Mouse (Mus musculus): ENCODE results near the gene Dtwd1. TPM values are rescaled to one million over a fixed set of nuclear protein-coding genes. Genes with fewer than 3 reads are reported as not detected.

Gene Dtwd1
- polyA plus RNA-seq (2014; fragmentation: Illumina TruSeq; extraction: RNeasy Lipid Tissue Mini Kit (QIAGEN cat#74804); ENCODE audit: low read depth, low replicate concordance): 7.0 TPM

DNA sequence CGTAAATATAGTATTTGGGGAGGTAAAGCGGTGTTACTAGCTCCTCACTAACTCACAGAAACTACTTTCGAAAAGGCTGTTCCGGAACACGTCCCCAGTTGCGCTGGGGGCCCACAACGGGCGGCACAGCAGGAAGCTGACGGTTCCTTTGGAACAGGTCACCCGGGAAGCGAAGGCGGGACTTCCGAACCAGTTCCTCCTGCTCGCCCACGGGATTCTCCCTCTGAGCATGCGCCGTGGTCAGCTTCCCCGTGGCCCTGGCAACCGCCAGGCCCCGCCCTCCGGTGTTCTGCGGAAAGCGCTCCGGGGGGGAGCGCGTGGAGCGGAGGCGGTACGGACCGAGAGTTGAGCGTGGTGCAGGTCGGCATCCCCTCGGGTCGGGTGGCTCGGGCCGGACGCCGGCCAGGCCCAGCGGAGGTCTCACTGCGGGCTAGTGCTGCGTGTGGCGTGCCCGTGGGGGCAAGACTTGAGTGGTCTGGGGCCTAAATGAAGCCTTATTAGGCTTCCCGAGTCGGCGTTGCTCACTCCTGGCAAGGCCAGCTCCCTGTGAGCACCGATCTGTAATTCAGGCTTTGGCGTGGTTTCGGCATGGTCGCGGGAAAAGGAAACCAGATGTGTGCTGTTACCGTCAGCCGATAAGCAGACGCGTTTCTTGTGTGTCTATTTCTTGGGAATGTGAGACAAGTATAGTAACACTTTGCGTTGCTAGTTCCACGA lies at the start of gene Dtwd1, which contains the start of gene Fam227b:
TSS of gene Dtwd1 (plus strand) at position 287 of the 717 bp plus-strand sequence.
TSS of gene Fam227b (minus strand) at position 150 of the 717 bp plus-strand sequence.

GRCm38 (mm10) chr2:126214800-126215199 lies 62.9 kb downstream of the Dtwd1 start, which contains the start of gene Gm17555:
Gm17555 (plus strand) TSS chr2:126215100.

Other genes with a start within 250 kb of the Dtwd1 start
- gene Fgf7, start 117.5 kb upstream of the Dtwd1 start, polyA plus RNA-seq (2014; fragmentation: Illumina TruSeq; extraction: RNeasy Lipid Tissue Mini Kit (QIAGEN cat#74804); ENCODE audit: low read depth, low replicate concordance): 1.4 TPM
- not detected for gene Fam227b, start 137 bp upstream of the Dtwd1 start, polyA plus RNA-seq (2014; fragmentation: Illumina TruSeq; extraction: RNeasy Lipid Tissue Mini Kit (QIAGEN cat#74804); ENCODE audit: low read depth, low replicate concordance)
- not detected for gene Gm17555, start 63.0 kb downstream of the Dtwd1 start, polyA plus RNA-seq (2014; fragmentation: Illumina TruSeq; extraction: RNeasy Lipid Tissue Mini Kit (QIAGEN cat#74804); ENCODE audit: low read depth, low replicate concordance)